Mouse (Mus musculus) lung, postnatal 0 days (tissue): Measurements from ENCODE around the gene Syngap1. TPM values are rescaled to one million over a fixed set of nuclear protein-coding genes. Genes with fewer than 3 reads are reported as not detected.
A peak's percentile ranks its signal among the peaks of the same experiment; 100 is the strongest.

Experiments
- ATAC-seq: fragments of 200-750 bp; cut with Nextera tagmentation; 2 replicates; pipeline ENCODE4 v1.8.0; 2017; ENCODE audit warnings: moderate library complexity
- DNase-seq: peaks from one replicate; pipeline ENCODE4 v3.0.0-alpha.2; 2016; ENCODE audit warnings: low spot score
- H3K27ac ChIP-seq: fragments of 300-500 bp; sonication (generic); 2 replicates; pipeline ENCODE4 v1.5.1; 2014; ENCODE audit warnings: antibody characterized with exemption, mild to moderate bottlenecking, low read length, mixed read lengths
- H3K27me3 ChIP-seq: fragments of 300-500 bp; sonication (generic); replicated peaks from 2 replicates; pipeline ENCODE4 v1.6.1; 2014; ENCODE audit warnings: low read length, mixed read lengths; ENCODE audit not compliant: insufficient read depth
- H3K36me3 ChIP-seq: fragments of 300-500 bp; sonication (generic); 2 replicates; pipeline ENCODE4 v1.6.1; 2014; ENCODE audit warnings: low read length, mixed read lengths; ENCODE audit not compliant: insufficient read depth
- H3K4me1 ChIP-seq: fragments of 300-500 bp; sonication (generic); 2 replicates; pipeline ENCODE4 v1.6.1; 2014; ENCODE audit warnings: antibody characterized with exemption, low read depth, low read length, mixed read lengths; ENCODE audit not compliant: insufficient read depth
- H3K4me2 ChIP-seq: fragments of 300-500 bp; sonication (generic); replicated peaks from 2 replicates; pipeline ENCODE4 v1.6.1; 2014; ENCODE audit warnings: low read depth, mild to moderate bottlenecking, low read length, moderate library complexity, mixed read lengths
- H3K4me3 ChIP-seq: fragments of 300-500 bp; sonication (generic); 2 replicates; pipeline ENCODE4 v1.5.1; 2014; ENCODE audit warnings: low read depth, low read length
- H3K9ac ChIP-seq: fragments of 300-500 bp; sonication (generic); replicated peaks from 2 replicates; pipeline ENCODE4 v1.6.1; 2014; ENCODE audit warnings: low read depth, mild to moderate bottlenecking
- H3K9me3 ChIP-seq: fragments of 300-500 bp; sonication (generic); 2 replicates; pipeline ENCODE4 v1.6.1; 2016; ENCODE audit warnings: low read length, mixed read lengths
- CTCF ChIP-seq: IDR thresholded peaks from 2 replicates; pipeline ENCODE4 v1.5.1; 2016; ENCODE audit warnings: antibody characterized with exemption, mild to moderate bottlenecking
- EP300 ChIP-seq: IDR thresholded peaks from 2 replicates; pipeline ENCODE4 v1.6.1; 2016; ENCODE audit warnings: antibody characterized with exemption, mild to moderate bottlenecking, control low read depth
- WGBS: fragments of 180-500 bp; shearing (Covaris S2); extraction: QIAGEN DNeasy Blood & Tissue Kit; methylation state at CpG from one replicate; pipeline ENCODE4 v1.1.7; 2014; 5-methylcytosine and 5-hydroxymethylcytosine counted together
- polyA plus RNA-seq: library from polyadenylated mRNA; unstranded; fragments of >200 nt; fragmentation: Nextera tagmentation; extraction: Ambion mirVana; gene quantifications from 2 replicates; pipeline ENCODE4 v1.2.1, GENCODE M21; 2015

Gene Syngap1
- 1.0 and 1.4 TPM in 2 replicates for polyA plus RNA-seq

- Histone ChIP-seq H3K9me3 (no peaks in the 10 kb centered on the region), H3K4me3 (peak within 1 kb of the TSS; percentile 64), H3K36me3 (no peaks in the 10 kb centered on the region), H3K4me2 (peak within 1 kb of the TSS; percentile 78), H3K27me3 (no peaks in the 10 kb centered on the region), H3K27ac (peak within 1 kb of the TSS; percentile 97), H3K4me1 (peaks cover 25% of the 10 kb centered on the region), H3K9ac (peak within 1 kb of the TSS; percentile 77; the same call in 1 of the 2 replicates)
- peak; percentile 56 for DNase-seq
- no peak for ATAC-seq
- WGBS, result 2% methylated on average over 17 of the region's 24 CpGs
- TF ChIP-seq EP300 (no peak), CTCF (no peak)
Observed at GRCm38 (mm10) chr17:26941031-26941789, at the start of gene Syngap1. Gene Syngap1 (plus strand): TSS chr17:26941253.

GRCm38 (mm10) chr17:26892635-26893375 is 48.2 kb upstream of the Syngap1 start:
- peak overlapping the region; percentile 15; the same call in 1 of the 2 replicates for H3K4me3 ChIP-seq
- H3K36me3 ChIP-seq, result no peaks in the 10 kb centered on the region
- peak overlapping the region; percentile 46 for H3K4me2 ChIP-seq
- no peak overlapping the region for H3K27ac ChIP-seq
- H3K4me1 ChIP-seq, result no peaks in the 10 kb centered on the region
- TF ChIP-seq CTCF, result no peak
- TF ChIP-seq EP300, result no peak
- ATAC-seq, result no peak
- H3K27me3 ChIP-seq, result no peaks in the 10 kb centered on the region
- WGBS, result 36% methylated on average over 16 of the region's 16 CpGs
- DNase-seq, result no peak
- no peak overlapping the region for H3K9ac ChIP-seq
- H3K9me3 ChIP-seq, result no peaks in the 10 kb centered on the region

- H3K9ac ChIP-seq, result no peak overlapping the region
- H3K27me3 ChIP-seq, result no peaks in the 10 kb centered on the region
- H3K36me3 ChIP-seq, result no peaks in the 10 kb centered on the region
- no peak overlapping the region for H3K4me3 ChIP-seq
- ATAC-seq, result no peak
- DNase-seq, result no peak
- no peaks in the 10 kb centered on the region for H3K4me1 ChIP-seq
- no peak overlapping the region for H3K27ac ChIP-seq
- no peak overlapping the region for H3K4me2 ChIP-seq
- TF ChIP-seq EP300, result no peak
- TF ChIP-seq CTCF, result no peak
- H3K9me3 ChIP-seq, result no peaks in the 10 kb centered on the region
- WGBS, result 55% methylated on average over 6 of the region's 6 CpGs
Observed at GRCm38 (mm10) chr17:26893492-26893891, 47.6 kb upstream of the Syngap1 start.

- Histone ChIP-seq H3K27ac (no peak overlapping the region), H3K4me1 (no peaks in the 10 kb centered on the region), H3K4me2 (no peak overlapping the region), H3K27me3 (no peaks in the 10 kb centered on the region), H3K4me3 (no peak overlapping the region), H3K9me3 (no peaks in the 10 kb centered on the region), H3K36me3 (no peaks in the 10 kb centered on the region), H3K9ac (no peak overlapping the region)
- peak; percentile 47 for ATAC-seq
- 76% methylated on average over 6 of the region's 6 CpGs for WGBS
- DNase-seq, result no peak
- TF ChIP-seq EP300 (no peak), CTCF (no peak)
Observed at GRCm38 (mm10) chr17:26894342-26894741, 46.7 kb upstream of the Syngap1 start.

GRCm38 (mm10) chr17:26895578-26895977 is 45.5 kb upstream of the Syngap1 start:
- peak; percentile 53 for ATAC-seq
- peak; percentile 75 for DNase-seq
- no peaks in the 10 kb centered on the region for H3K36me3 ChIP-seq
- no peak overlapping the region for H3K4me3 ChIP-seq
- no peaks in the 10 kb centered on the region for H3K27me3 ChIP-seq
- no peak overlapping the region for H3K27ac ChIP-seq
- TF ChIP-seq CTCF, result peak; percentile 97
- no peak for TF ChIP-seq EP300
- H3K4me1 ChIP-seq, result no peaks in the 10 kb centered on the region
- no peak overlapping the region for H3K4me2 ChIP-seq
- no peaks in the 10 kb centered on the region for H3K9me3 ChIP-seq
- WGBS, result 13% methylated on average over 10 of the region's 10 CpGs
- no peak overlapping the region for H3K9ac ChIP-seq

GRCm38 (mm10) chr17:26900916-26901315 is 40.1 kb upstream of the Syngap1 start:
- WGBS, result 70% methylated on average over 6 of the region's 6 CpGs
- Histone ChIP-seq H3K4me3 (no peak overlapping the region), H3K27ac (no peak overlapping the region), H3K4me1 (no peaks in the 10 kb centered on the region), H3K27me3 (no peaks in the 10 kb centered on the region), H3K36me3 (no peaks in the 10 kb centered on the region), H3K4me2 (no peak overlapping the region), H3K9ac (no peak overlapping the region), H3K9me3 (no peaks in the 10 kb centered on the region)
- no peak for DNase-seq
- no peak for ATAC-seq
- TF ChIP-seq EP300 (no peak), CTCF (no peak)
